In genomic region chr10:122860076-122860475, GRCm38 (mm10) we compare ENCODE assay signal across 16 mouse cellular contexts.
DNase-seq lines count a peak whose midpoint lies in the region; ATAC-seq and TF ChIP-seq lines count a peak whose summit lies in the region.
"Had no signal": no experiment of that assay in that cellular context is flagged by ENCODE, and none has a peak within 500 bp of the region (broad histone marks: within the 10 kb centered on the region; RNA-seq: fewer than 3 reads in every experiment).

No protein-coding gene starts in this region.

- H3K9ac ChIP-seq in heart, embryonic 13.5 days = no peak overlapping the region
- no peak overlapping the region for H3K9ac ChIP-seq in kidney, postnatal 0 days (ENCODE audit: low read depth, low read length)
- no peak overlapping the region for H3K9ac ChIP-seq in midbrain, embryonic 11.5 days (ENCODE audit: low read length)
- no peak overlapping the region for H3K9ac ChIP-seq in midbrain, embryonic 14.5 days (replicated peaks; ENCODE audit: low read length)
- H3K9ac ChIP-seq: limb, embryonic 13.5 days; midbrain, embryonic 13.5 days had no signal

- ATAC-seq in heart, embryonic 13.5 days (ENCODE audit: extremely low read depth, insufficient number of reproducible peaks, low FRiP score, low TSS enrichment) = no peak
- no peak for ATAC-seq in kidney, postnatal 0 days (replicated peaks; ENCODE audit: low FRiP score, low read depth)
- ATAC-seq in midbrain, embryonic 11.5 days (ENCODE audit: low FRiP score) = peak; percentile 61
- ATAC-seq in midbrain, embryonic 14.5 days (ENCODE audit: low FRiP score, low TSS enrichment) = no peak
- ATAC-seq: hindbrain, postnatal 0 days; midbrain, embryonic 13.5 days had no signal

- peak overlapping the region; percentile 79 for H3K27ac ChIP-seq in heart, embryonic 13.5 days (replicated peaks)
- H3K27ac ChIP-seq in kidney, postnatal 0 days = peak overlapping the region; percentile 70; the same call in 1 of the 2 replicates
- no peak overlapping the region for H3K27ac ChIP-seq in midbrain, embryonic 11.5 days (ENCODE audit: low read depth, low read length)
- H3K27ac ChIP-seq in midbrain, embryonic 14.5 days (replicated peaks; ENCODE audit: low read depth, low read length) = no peak overlapping the region
- H3K27ac ChIP-seq: limb, embryonic 13.5 days; midbrain, embryonic 13.5 days had no signal

- H3K27me3 ChIP-seq in heart, embryonic 13.5 days (replicated peaks) = no peaks in the 10 kb centered on the region
- no peaks in the 10 kb centered on the region for H3K27me3 ChIP-seq in kidney, postnatal 0 days (ENCODE audit: insufficient read depth, low read length)
- no peaks in the 10 kb centered on the region for H3K27me3 ChIP-seq in midbrain, embryonic 11.5 days (ENCODE audit: control insufficient read depth, insufficient read depth, low read length)
- no peaks in the 10 kb centered on the region for H3K27me3 ChIP-seq in midbrain, embryonic 14.5 days (ENCODE audit: control insufficient read depth, insufficient read depth, low read length)
- H3K27me3 ChIP-seq: limb, embryonic 13.5 days; midbrain, embryonic 13.5 days had no signal

- peaks cover 34% of the 10 kb centered on the region for H3K4me1 ChIP-seq in heart, embryonic 13.5 days
- H3K4me1 ChIP-seq in kidney, postnatal 0 days (replicated peaks; ENCODE audit: insufficient read depth, low read length) = peaks cover 22% of the 10 kb centered on the region
- H3K4me1 ChIP-seq in midbrain, embryonic 11.5 days (ENCODE audit: control insufficient read depth, insufficient read depth, low read length) = peaks cover 2% of the 10 kb centered on the region; the same call in 1 of the 2 replicates
- 0 out of 2 replicates have a peak, but pooled peaks cover 3% of the 10 kb centered on the region for H3K4me1 ChIP-seq in midbrain, embryonic 14.5 days (ENCODE audit: control insufficient read depth, insufficient read depth, low read length)

- TF ChIP-seq CTCF in kidney, postnatal 0 days (IDR thresholded peaks at IDR 0.05; ENCODE audit: low read depth) = no peak

- no peak overlapping the region for H3K4me3 ChIP-seq in heart, embryonic 13.5 days
- H3K4me3 ChIP-seq in kidney, postnatal 0 days (replicated peaks; ENCODE audit: low read depth, low read length) = no peak overlapping the region
- no peak overlapping the region for H3K4me3 ChIP-seq in midbrain, embryonic 11.5 days (ENCODE audit: low read depth, low read length)
- no peak overlapping the region for H3K4me3 ChIP-seq in midbrain, embryonic 14.5 days (replicated peaks; ENCODE audit: low read depth, low read length)
- H3K4me3 ChIP-seq: limb, embryonic 13.5 days; midbrain, embryonic 13.5 days had no signal

- 43% methylated on average over 7 of the region's 7 CpGs for WGBS in heart, embryonic 13.5 days
- 58% methylated on average over 7 of the region's 7 CpGs for WGBS in kidney, postnatal 0 days
- 51% methylated on average over 7 of the region's 7 CpGs for WGBS in midbrain, embryonic 11.5 days
- 34% methylated on average over 7 of the region's 7 CpGs for WGBS in midbrain, embryonic 14.5 days

- H3K4me2 ChIP-seq in heart, embryonic 13.5 days = no peak overlapping the region
- H3K4me2 ChIP-seq in kidney, postnatal 0 days (ENCODE audit: low read length) = no peak overlapping the region
- no peak overlapping the region for H3K4me2 ChIP-seq in midbrain, embryonic 11.5 days
- H3K4me2 ChIP-seq in midbrain, embryonic 14.5 days (ENCODE audit: low read length) = no peak overlapping the region
- H3K4me2 ChIP-seq: limb, embryonic 13.5 days; midbrain, embryonic 13.5 days had no signal

- DNase-seq in heart, postnatal 4 days = no peak
- no peak for DNase-seq in kidney, postnatal 0 days (ENCODE audit: low spot score)
- no peak for DNase-seq in kidney, postnatal 25 days
- DNase-seq in midbrain, embryonic 11.5 days (ENCODE audit: low spot score, missing footprints) = no peak
- DNase-seq in midbrain, embryonic 14.5 days = no peak
- peak; percentile 19 for DNase-seq in yolk sac, embryonic 10.5 days (ENCODE audit: low spot score)
- DNase-seq: cerebellum, adult 11 months; cerebellum, postnatal 25 days; gastrocnemius, postnatal 36 days; kidney, adult 8-10 months; right cerebral cortex, postnatal 14 days; thymus, adult 2 months had no signal

- H3K36me3 ChIP-seq in heart, embryonic 13.5 days = no peaks in the 10 kb centered on the region
- no peaks in the 10 kb centered on the region for H3K36me3 ChIP-seq in kidney, postnatal 0 days (ENCODE audit: insufficient read depth, low read length)
- no peaks in the 10 kb centered on the region for H3K36me3 ChIP-seq in midbrain, embryonic 11.5 days (ENCODE audit: control insufficient read depth, insufficient read depth, low read length)
- H3K36me3 ChIP-seq in midbrain, embryonic 14.5 days (ENCODE audit: control insufficient read depth, insufficient read depth, low read length) = no peaks in the 10 kb centered on the region
- H3K36me3 ChIP-seq: limb, embryonic 13.5 days; midbrain, embryonic 13.5 days had no signal

- H3K9me3 ChIP-seq in heart, embryonic 13.5 days = no peaks in the 10 kb centered on the region
- no peaks in the 10 kb centered on the region for H3K9me3 ChIP-seq in kidney, postnatal 0 days (replicated peaks; ENCODE audit: low read length)
- H3K9me3 ChIP-seq in midbrain, embryonic 11.5 days (ENCODE audit: control insufficient read depth, low read length) = no peaks in the 10 kb centered on the region
- H3K9me3 ChIP-seq in midbrain, embryonic 14.5 days (ENCODE audit: control insufficient read depth, low read length) = no peaks in the 10 kb centered on the region
- H3K9me3 ChIP-seq: limb, embryonic 13.5 days; midbrain, embryonic 13.5 days had no signal

Comparison
In these comparisons a context has a peak if more than half of its experiments do, and no peak if none do; other contexts are left out.
1. H3K27ac ChIP-seq: peak in heart, embryonic 13.5 days (single experiment) and kidney, postnatal 0 days (single experiment); none in midbrain, embryonic 11.5 days (single experiment) and midbrain, embryonic 14.5 days (single experiment).